Mouse (Mus musculus) embryonic facial prominence, embryonic 13.5 days (tissue): ENCODE measurements around the gene Flrt1. TPM values are rescaled to one million over a fixed set of nuclear protein-coding genes. Genes with fewer than 3 reads are reported as not detected.

Source experiments
- ATAC-seq: fragments of 200-750 bp; cut with Nextera tagmentation; 2 replicates; pipeline ENCODE4 v1.8.0; 2017; ENCODE audit warnings: low read depth; ENCODE audit not compliant: insufficient number of reproducible peaks, insufficient read depth, low FRiP score, low TSS enrichment
- H3K27ac ChIP-seq: fragments of 300-500 bp; sonication (generic); 2 replicates; pipeline ENCODE4 v1.5.1; 2015; ENCODE audit warnings: moderate library complexity, mild to moderate bottlenecking, inconsistent platforms
- H3K27me3 ChIP-seq: fragments of 300-500 bp; sonication (generic); 2 replicates; pipeline ENCODE4 v1.6.1; 2015; ENCODE audit warnings: mild to moderate bottlenecking, inconsistent platforms
- H3K36me3 ChIP-seq: fragments of 300-500 bp; sonication (generic); 2 replicates; pipeline ENCODE4 v1.6.1; 2015; ENCODE audit warnings: mild to moderate bottlenecking, inconsistent platforms
- H3K4me1 ChIP-seq: fragments of 300-500 bp; sonication (generic); 2 replicates; pipeline ENCODE4 v1.6.1; 2015; ENCODE audit warnings: inconsistent platforms
- H3K4me2 ChIP-seq: fragments of 300-500 bp; sonication (generic); 2 replicates; pipeline ENCODE4 v1.6.1; 2015; ENCODE audit warnings: moderate library complexity, mild to moderate bottlenecking, inconsistent platforms
- H3K4me3 ChIP-seq: fragments of 300-500 bp; sonication (generic); 2 replicates; pipeline ENCODE4 v1.5.1; 2015; ENCODE audit warnings: mild to moderate bottlenecking, inconsistent platforms
- H3K9ac ChIP-seq: fragments of 300-500 bp; sonication (generic); 2 replicates; pipeline ENCODE4 v1.6.1; 2015; ENCODE audit warnings: mild to moderate bottlenecking, inconsistent platforms
- H3K9me3 ChIP-seq: fragments of 300-500 bp; sonication (generic); 2 replicates; pipeline ENCODE4 v1.6.1; 2016; ENCODE audit warnings: inconsistent platforms
- WGBS: fragments of 180-500 bp; shearing (Covaris S2); methylation state at CpG from one replicate; pipeline ENCODE4 v1.1.7; 2015; ENCODE audit warnings: mixed read lengths; 5-methylcytosine and 5-hydroxymethylcytosine counted together
- polyA plus RNA-seq: library from polyadenylated mRNA; unstranded; fragments of >200 nt; fragmentation: Nextera tagmentation; extraction: Ambion mirVana; gene quantifications from 2 replicates; pipeline ENCODE4 v1.2.1, GENCODE M21; 2015

The Flrt1 gene
- polyA plus RNA-seq, 1 experiment from 2014 or later, result 13.0 TPM

DNA sequence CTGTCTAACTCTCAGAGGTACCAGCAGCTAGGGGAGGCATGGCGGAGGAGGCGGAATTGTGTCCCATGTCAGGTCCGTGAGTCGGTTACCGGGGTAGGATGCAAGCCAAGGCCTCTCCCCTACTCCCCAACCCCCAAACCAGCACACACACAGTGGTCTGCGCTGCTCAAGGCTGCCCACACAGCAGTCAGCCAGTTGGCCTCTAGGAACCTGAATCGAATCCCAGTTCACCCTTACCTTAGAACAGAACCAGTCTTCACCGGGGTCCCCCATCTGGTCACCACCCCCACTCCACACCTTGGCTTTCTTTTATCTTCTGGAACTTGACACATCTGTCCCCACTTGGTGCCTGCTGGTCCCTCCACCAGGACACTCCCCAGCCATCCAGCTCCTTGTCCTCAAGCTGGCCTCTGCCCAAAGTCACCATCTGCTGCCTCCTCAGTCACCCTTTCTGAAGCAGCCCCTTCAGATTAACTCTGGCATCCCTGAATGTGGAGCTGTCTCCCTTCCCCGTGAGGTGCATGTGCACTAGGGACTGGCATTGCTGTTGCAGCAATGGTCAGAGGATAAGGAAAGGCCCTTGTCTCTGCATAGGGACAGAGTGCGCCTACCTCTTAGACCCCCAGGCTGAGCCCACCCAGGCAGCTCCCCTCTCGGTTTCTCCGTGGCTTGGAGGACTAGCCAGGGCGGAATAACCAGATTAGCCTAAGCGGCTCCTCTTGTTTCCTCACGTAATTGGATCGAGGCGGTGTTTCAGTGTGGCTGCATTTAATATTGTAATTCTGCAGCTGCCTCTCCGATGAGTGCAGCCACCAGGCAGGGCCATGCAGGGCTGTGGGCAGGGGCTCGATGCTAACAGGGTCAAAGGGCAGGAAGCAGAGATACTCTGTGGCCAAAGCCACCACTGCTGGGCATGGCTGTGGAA lies 23.3 kb upstream of the Flrt1 start:
- 30% methylated on average over 19 of the region's 19 CpGs for WGBS
- Histone ChIP-seq H3K36me3 (no peaks in the 10 kb centered on the region), H3K4me3 (no peak overlapping the region), H3K27me3 (peaks cover 65% of the 10 kb centered on the region), H3K4me2 (peak overlapping the region; percentile 25), H3K4me1 (peaks cover 58% of the 10 kb centered on the region), H3K9ac (0 out of 2 replicates have a peak overlapping the region, but pooled peaks have one; percentile 11), H3K27ac (peak overlapping the region; percentile 4; the same call in 1 of the 2 replicates), H3K9me3 (no peaks in the 10 kb centered on the region)
- ATAC-seq, result peak; percentile 43; the same call in 1 of the 2 replicates

- Histone ChIP-seq H3K27me3 (peaks cover 58% of the 10 kb centered on the region), H3K9ac (no peak overlapping the region), H3K4me1 (peaks cover 60% of the 10 kb centered on the region), H3K4me2 (no peak overlapping the region), H3K9me3 (no peaks in the 10 kb centered on the region), H3K27ac (no peak overlapping the region), H3K4me3 (no peak overlapping the region), H3K36me3 (no peaks in the 10 kb centered on the region)
- 76% methylated on average over 2 of the region's 2 CpGs for WGBS
- no peak for ATAC-seq
These were observed 21.4 kb upstream of the Flrt1 start for GRCm38 (mm10) chr19:7126933-7127332.

DNA sequence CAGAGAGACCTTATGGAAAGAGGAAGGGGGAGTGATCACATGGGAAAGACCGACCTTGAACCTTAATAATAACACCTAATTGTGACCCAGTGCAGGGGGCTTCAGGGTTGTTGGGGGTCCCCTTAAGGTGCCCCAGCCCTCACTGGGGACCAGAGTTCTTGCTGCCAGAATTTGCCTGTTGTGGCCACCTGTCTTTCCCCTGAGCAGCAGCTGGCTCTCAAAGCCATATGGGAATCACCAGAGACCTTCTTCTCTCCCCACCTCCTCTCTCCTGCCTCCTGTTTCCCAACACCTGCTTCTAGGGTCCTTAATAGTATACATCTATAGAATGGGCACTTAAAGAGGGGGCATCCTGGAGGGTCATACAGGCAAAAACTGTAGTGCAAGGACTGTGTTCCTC lies 20.7 kb upstream of the Flrt1 start:
- no peaks in the 10 kb centered on the region for H3K36me3 ChIP-seq
- H3K27me3 ChIP-seq, result peaks cover 51% of the 10 kb centered on the region
- H3K4me2 ChIP-seq, result no peak overlapping the region
- H3K9me3 ChIP-seq, result no peaks in the 10 kb centered on the region
- no peak overlapping the region for H3K9ac ChIP-seq
- no peak overlapping the region for H3K4me3 ChIP-seq
- H3K27ac ChIP-seq, result no peak overlapping the region
- ATAC-seq, result no peak
- H3K4me1 ChIP-seq, result peaks cover 60% of the 10 kb centered on the region
- WGBS, result 78% methylated on average over 1 of the region's 1 CpGs

DNA sequence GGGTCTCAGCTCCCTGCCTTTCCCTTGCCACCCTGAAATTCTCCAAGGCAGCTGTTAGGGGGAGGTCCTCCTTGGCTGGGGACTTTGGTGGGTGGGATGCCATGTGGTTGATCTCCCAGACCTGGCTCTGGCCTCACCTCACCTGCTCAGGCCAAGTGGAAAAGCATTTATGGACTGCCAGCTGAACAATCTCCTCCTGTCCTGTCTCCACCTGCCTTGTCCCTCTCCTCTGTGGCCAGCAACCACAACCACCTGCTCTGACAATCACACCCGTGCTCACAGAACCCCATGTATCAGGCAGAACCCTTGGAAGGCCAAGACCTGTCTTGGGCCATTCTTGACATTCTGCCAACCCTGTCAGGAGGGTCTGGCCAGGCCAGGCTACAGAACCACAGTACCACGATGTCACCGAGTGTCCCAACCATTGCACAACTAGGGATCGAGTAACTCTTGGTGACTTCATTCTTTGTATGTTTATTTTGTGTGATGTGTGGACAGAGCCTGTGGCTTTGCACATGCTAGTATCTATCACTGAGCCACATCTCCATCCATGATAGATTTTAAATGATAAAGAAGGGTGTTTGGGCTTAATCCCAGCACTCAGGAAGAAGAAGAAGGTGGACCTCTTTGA lies 20.1 kb upstream of the Flrt1 start:
- no peak overlapping the region for H3K4me2 ChIP-seq
- no peaks in the 10 kb centered on the region for H3K36me3 ChIP-seq
- H3K4me1 ChIP-seq, result peaks cover 57% of the 10 kb centered on the region
- H3K4me3 ChIP-seq, result no peak overlapping the region
- peaks cover 48% of the 10 kb centered on the region for H3K27me3 ChIP-seq
- H3K9ac ChIP-seq, result no peak overlapping the region
- WGBS, result 84% methylated on average over 4 of the region's 4 CpGs
- H3K27ac ChIP-seq, result no peak overlapping the region
- ATAC-seq, result no peak
- H3K9me3 ChIP-seq, result no peaks in the 10 kb centered on the region

DNA sequence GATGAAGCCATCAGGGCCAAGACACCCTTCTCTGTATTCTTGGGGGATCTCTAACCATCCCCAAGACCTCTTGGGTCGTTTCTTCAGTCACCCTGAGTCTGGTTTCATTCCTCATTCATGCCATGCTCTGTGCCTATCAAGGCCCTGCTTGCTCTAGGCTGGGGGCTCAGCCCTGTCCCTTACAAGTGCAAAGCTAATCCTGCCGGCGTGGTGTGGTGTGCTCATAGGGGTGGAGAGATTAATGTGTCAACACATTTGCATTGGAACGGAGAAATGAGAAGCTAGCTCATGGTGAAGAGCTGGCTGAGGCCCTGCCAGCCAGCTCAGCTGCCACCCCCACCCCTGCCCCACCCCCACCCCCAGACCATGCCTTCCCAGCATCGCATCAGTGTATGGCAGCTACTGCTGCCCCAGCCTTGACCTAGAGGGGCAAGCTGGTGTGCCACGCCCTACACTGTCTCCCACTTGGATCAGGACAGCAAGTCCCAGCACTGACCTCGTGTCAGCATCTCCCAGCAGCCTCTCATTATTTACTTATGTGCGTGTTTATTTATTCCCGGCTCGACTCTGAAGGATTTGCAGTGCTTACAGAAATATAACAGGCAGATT lies 17.3 kb upstream of the Flrt1 start:
- Histone ChIP-seq H3K9ac (peak overlapping the region; percentile 21; the same call in 1 of the 2 replicates), H3K9me3 (no peaks in the 10 kb centered on the region), H3K36me3 (no peaks in the 10 kb centered on the region), H3K4me1 (peaks cover 34% of the 10 kb centered on the region), H3K4me3 (no peak overlapping the region), H3K27me3 (peaks cover 39% of the 10 kb centered on the region), H3K27ac (peak overlapping the region; percentile 28; the same call in 1 of the 2 replicates), H3K4me2 (no peak overlapping the region)
- WGBS, result 48% methylated on average over 10 of the region's 10 CpGs
- ATAC-seq, result no peak

GRCm38 (mm10) chr19:7122277-7122676 lies 16.7 kb upstream of the Flrt1 start:
- ATAC-seq, result no peak
- no peaks in the 10 kb centered on the region for H3K36me3 ChIP-seq
- H3K4me1 ChIP-seq, result peaks cover 31% of the 10 kb centered on the region
- peaks cover 40% of the 10 kb centered on the region for H3K27me3 ChIP-seq
- no peaks in the 10 kb centered on the region for H3K9me3 ChIP-seq
- H3K27ac ChIP-seq, result no peak overlapping the region
- WGBS, result 60% methylated on average over 4 of the region's 4 CpGs
- H3K4me3 ChIP-seq, result no peak overlapping the region
- H3K4me2 ChIP-seq, result no peak overlapping the region
- H3K9ac ChIP-seq, result 0 out of 2 replicates have a peak overlapping the region, but pooled peaks have one; percentile 21

- ATAC-seq, result no peak
- Histone ChIP-seq H3K4me2 (no peak overlapping the region), H3K9me3 (no peaks in the 10 kb centered on the region), H3K4me1 (peaks cover 37% of the 10 kb centered on the region), H3K4me3 (no peak overlapping the region), H3K36me3 (no peaks in the 10 kb centered on the region), H3K27me3 (peaks cover 37% of the 10 kb centered on the region), H3K9ac (no peak overlapping the region), H3K27ac (no peak overlapping the region)
- 64% methylated on average over 11 of the region's 11 CpGs for WGBS
These were observed 15.7 kb upstream of the Flrt1 start for GRCm38 (mm10) chr19:7121252-7121651.

DNA sequence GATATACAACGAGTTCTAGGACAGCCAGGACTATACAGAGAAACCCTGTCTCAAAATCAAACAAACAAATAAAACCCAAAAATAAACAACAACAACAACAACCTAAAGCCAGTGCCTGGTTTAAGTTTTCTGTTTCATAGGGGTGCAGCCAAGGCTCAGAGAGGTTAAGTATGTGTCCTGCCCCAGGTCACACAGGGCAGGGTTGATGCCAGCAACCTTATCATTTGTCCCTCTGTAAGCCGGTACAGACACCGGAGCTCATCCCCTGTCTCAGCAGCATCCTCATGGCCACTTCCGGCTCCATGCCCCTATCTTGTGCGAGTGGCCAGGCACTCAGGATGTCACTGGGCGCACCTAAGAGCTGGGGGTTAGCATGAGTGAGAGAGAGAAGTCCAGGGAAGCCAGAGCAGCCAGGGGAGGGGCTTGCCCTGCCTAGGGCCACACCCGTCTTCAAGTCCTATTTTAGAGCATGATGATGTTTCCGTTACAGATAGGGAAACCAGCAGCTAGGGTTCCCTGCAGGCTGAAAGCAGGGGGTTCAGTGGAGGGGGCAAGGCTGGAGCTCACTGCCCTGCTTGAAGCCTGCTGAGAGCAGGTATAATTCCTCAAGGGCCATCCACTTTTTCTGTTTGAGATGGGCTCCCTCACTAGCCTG lies 12.3 kb upstream of the Flrt1 start:
- no peak overlapping the region for H3K4me2 ChIP-seq
- H3K9ac ChIP-seq, result 0 out of 2 replicates have a peak overlapping the region, but pooled peaks have one; percentile 16
- H3K9me3 ChIP-seq, result no peaks in the 10 kb centered on the region
- peaks cover 57% of the 10 kb centered on the region for H3K4me1 ChIP-seq
- no peak overlapping the region for H3K4me3 ChIP-seq
- no peak for ATAC-seq
- H3K27me3 ChIP-seq, result peaks cover 23% of the 10 kb centered on the region
- no peaks in the 10 kb centered on the region for H3K36me3 ChIP-seq
- 69% methylated on average over 8 of the region's 8 CpGs for WGBS
- H3K27ac ChIP-seq, result no peak overlapping the region

DNA sequence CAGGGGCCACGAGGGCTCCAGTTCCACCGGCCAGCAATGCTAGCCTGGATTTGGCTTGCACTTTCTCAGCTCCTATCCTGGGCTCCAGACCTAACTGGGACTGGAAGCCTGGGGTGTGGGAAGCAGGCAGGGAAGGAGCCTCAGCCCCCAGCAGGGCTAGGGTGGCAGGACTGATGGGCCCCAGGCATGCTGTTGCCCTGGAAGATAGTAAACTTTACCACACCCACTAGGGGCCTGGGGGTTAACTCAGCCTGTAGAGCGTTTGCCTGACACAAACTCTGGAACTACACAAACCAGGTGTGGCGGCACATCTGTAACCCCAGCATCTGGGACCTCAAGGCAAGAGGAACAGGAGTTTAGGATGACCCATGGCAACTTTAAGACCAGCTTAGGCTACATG lies 11.6 kb upstream of the Flrt1 start:
- H3K27ac ChIP-seq, result no peak overlapping the region
- H3K4me2 ChIP-seq, result no peak overlapping the region
- H3K4me1 ChIP-seq, result peaks cover 55% of the 10 kb centered on the region
- no peak overlapping the region for H3K9ac ChIP-seq
- no peaks in the 10 kb centered on the region for H3K36me3 ChIP-seq
- no peak overlapping the region for H3K4me3 ChIP-seq
- H3K27me3 ChIP-seq, result peaks cover 23% of the 10 kb centered on the region
- 32% methylated on average over 4 of the region's 4 CpGs for WGBS
- H3K9me3 ChIP-seq, result no peaks in the 10 kb centered on the region
- no peak for ATAC-seq

DNA sequence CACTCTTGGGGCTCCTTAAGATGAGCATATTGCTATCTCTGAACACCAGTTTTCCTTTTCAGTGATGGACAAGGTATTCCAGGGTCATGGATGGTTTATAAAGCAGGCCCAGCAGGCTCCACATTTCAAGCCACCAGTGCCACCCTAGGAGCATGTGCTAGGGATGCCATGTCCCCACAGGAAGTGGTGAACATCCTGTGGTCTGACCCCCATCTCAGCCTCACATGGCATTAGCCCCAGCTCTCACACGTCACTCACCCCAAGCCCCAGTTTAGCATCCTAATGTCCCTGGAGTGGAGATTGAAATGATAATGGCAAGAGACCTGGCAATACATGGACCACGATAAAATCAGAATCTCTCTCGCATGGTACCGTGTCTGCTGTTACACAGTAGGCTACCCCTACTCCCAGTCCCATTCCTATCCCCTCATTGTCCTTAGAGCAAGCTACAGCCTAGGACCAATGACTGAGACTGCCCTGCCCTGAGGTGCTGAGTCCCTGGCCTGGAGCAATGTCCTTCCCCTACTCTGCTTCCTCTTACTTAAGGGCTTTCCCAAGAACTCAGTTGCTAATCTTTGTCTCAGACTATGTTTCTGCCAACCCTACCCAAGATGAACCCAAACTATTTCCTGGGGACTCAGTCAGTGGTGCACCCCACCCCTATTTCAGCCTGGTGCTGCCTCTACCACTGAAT lies 10.7 kb upstream of the Flrt1 start:
- Histone ChIP-seq H3K9me3 (no peaks in the 10 kb centered on the region), H3K4me2 (no peak overlapping the region), H3K9ac (no peak overlapping the region), H3K27ac (no peak overlapping the region), H3K4me3 (no peak overlapping the region), H3K4me1 (peaks cover 53% of the 10 kb centered on the region), H3K27me3 (peaks cover 23% of the 10 kb centered on the region), H3K36me3 (no peaks in the 10 kb centered on the region)
- no peak for ATAC-seq
- 69% methylated on average over 4 of the region's 4 CpGs for WGBS
